Mouse (Mus musculus): Measurements from ENCODE around the gene Nrip2. TPM values are rescaled to one million over a fixed set of nuclear protein-coding genes. Genes with fewer than 3 reads are reported as not detected.
"Not testable (repeated sequence)": the region's sequence is repeated elsewhere in the genome, so short reads cannot be mapped to it uniquely, and the experiment has no call there.

The Nrip2 gene
- polyA plus RNA-seq, 1 experiment from 2014 or later: 4.7 TPM

- Histone ChIP-seq H3K9ac (ENCODE audit: low read depth, low read length) (peak overlapping the region; percentile 97), H3K4me1 (ENCODE audit: control insufficient read depth, low read depth, low read length) (peaks cover 38% of the 10 kb centered on the region), H3K4me2 (ENCODE audit: low read depth, low read length) (peak overlapping the region; percentile 76), H3K9me3 (replicated peaks; ENCODE audit: control insufficient read depth, low read length) (no peaks in the 10 kb centered on the region), H3K36me3 (ENCODE audit: control insufficient read depth, insufficient read depth) (peaks cover 28% of the 10 kb centered on the region), H3K27me3 (ENCODE audit: control insufficient read depth, insufficient read depth, low read depth, low read length) (no peaks in the 10 kb centered on the region), H3K4me3 (ENCODE audit: low read depth, low read length) (peak overlapping the region; percentile 99), H3K27ac (ENCODE audit: low read length) (peak overlapping the region; percentile 94)
- peak; percentile 28 for ATAC-seq (ENCODE audit: low read depth)
- WGBS (ENCODE audit: insufficient replicate concordance): 1% methylated on average over 42 of the region's 46 CpGs
Observed at GRCm38 (mm10) chr6:128363007-128363825, 35.9 kb upstream of the Nrip2 start.

DNA sequence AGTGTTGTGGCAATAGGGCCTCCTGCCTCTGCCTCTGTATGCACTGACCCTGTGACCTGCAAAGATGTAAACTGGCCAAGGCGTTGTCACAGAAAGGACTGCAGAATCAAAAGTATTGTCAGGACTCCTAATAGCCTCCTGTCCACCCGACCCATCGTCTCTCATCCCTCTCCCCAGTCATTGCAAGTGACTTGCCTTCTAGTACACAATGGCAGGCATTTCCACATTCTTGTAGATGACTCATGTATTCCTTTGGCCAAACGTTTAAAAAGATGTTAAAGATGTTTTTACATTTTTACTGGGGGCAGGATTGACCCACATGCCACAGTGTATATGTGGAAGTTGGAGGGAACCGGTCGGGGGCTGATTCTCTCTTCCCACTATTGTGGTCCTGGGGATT lies 34.4 kb upstream of the Nrip2 start:
- Histone ChIP-seq H3K9ac (ENCODE audit: low read depth, low read length) (no peak overlapping the region; the same call in 1 of the 2 replicates), H3K9me3 (replicated peaks; ENCODE audit: control insufficient read depth, low read length) (no peaks in the 10 kb centered on the region), H3K36me3 (ENCODE audit: control insufficient read depth, insufficient read depth) (peaks cover 29% of the 10 kb centered on the region), H3K27ac (ENCODE audit: low read length) (no peak overlapping the region), H3K4me1 (ENCODE audit: control insufficient read depth, low read depth, low read length) (peaks cover 36% of the 10 kb centered on the region), H3K4me3 (ENCODE audit: low read depth, low read length) (peak overlapping the region; percentile 16), H3K27me3 (ENCODE audit: control insufficient read depth, insufficient read depth, low read depth, low read length) (no peaks in the 10 kb centered on the region), H3K4me2 (ENCODE audit: low read depth, low read length) (0 out of 2 replicates have a peak overlapping the region, but pooled peaks have one; percentile 18)
- 69% methylated on average over 6 of the region's 6 CpGs for WGBS (ENCODE audit: insufficient replicate concordance)
- no peak for ATAC-seq (ENCODE audit: low read depth)

GRCm38 (mm10) chr6:128366466-128366865 lies 32.6 kb upstream of the Nrip2 start:
- Histone ChIP-seq H3K36me3 (ENCODE audit: control insufficient read depth, insufficient read depth) (peaks cover 37% of the 10 kb centered on the region), H3K9ac (ENCODE audit: low read depth, low read length) (no peak overlapping the region)
- 86% methylated on average over 5 of the region's 5 CpGs for WGBS (ENCODE audit: insufficient replicate concordance)

DNA sequence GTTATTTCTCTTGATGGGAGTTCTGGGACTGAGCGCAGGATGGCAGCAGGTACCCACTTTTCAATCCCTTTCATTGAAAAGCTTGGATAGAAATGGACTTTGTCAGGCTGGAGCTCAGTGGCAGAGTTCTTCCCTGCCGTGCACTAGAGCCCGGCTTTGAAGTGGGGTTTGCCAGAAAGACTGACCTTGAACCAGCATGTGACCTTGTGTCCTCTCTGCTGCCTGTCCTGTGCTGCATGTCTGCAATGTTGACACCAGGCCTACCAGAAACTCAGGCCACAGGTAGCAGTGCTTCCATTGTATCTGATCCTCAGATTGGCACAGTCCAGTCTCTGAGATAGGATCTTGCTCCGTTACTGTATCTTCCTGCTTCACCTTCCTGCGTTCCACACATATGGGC lies 29.1 kb upstream of the Nrip2 start:
- Histone ChIP-seq H3K4me1 (ENCODE audit: control insufficient read depth, low read depth, low read length) (peaks cover 2% of the 10 kb centered on the region), H3K9ac (ENCODE audit: low read depth, low read length) (no peak overlapping the region), H3K27me3 (ENCODE audit: control insufficient read depth, insufficient read depth, low read depth, low read length) (no peaks in the 10 kb centered on the region), H3K4me3 (ENCODE audit: low read depth, low read length) (no peak overlapping the region), H3K4me2 (ENCODE audit: low read depth, low read length) (no peak overlapping the region), H3K36me3 (ENCODE audit: control insufficient read depth, insufficient read depth) (peaks cover 71% of the 10 kb centered on the region), H3K9me3 (replicated peaks; ENCODE audit: control insufficient read depth, low read length) (no peaks in the 10 kb centered on the region), H3K27ac (ENCODE audit: low read length) (no peak overlapping the region)
- 78% methylated on average over 5 of the region's 5 CpGs for WGBS (ENCODE audit: insufficient replicate concordance)
- peak; percentile 73 for ATAC-seq (ENCODE audit: low read depth)

More at GRCm38 (mm10) chr6:128366466-128366865, 32.6 kb upstream of the Nrip2 start:
- Histone ChIP-seq H3K27me3 (ENCODE audit: control insufficient read depth, insufficient read depth, low read depth, low read length) (no peaks in the 10 kb centered on the region), H3K9me3 (replicated peaks; ENCODE audit: control insufficient read depth, low read length) (no peaks in the 10 kb centered on the region), H3K27ac (ENCODE audit: low read length) (no peak overlapping the region), H3K4me3 (ENCODE audit: low read depth, low read length) (no peak overlapping the region), H3K4me2 (ENCODE audit: low read depth, low read length) (no peak overlapping the region), H3K4me1 (ENCODE audit: control insufficient read depth, low read depth, low read length) (peaks cover 20% of the 10 kb centered on the region)
- ATAC-seq (ENCODE audit: low read depth): no peak

GRCm38 (mm10) chr6:128375192-128375591 lies 23.9 kb upstream of the Nrip2 start, which contains the start of the genes Tex52 and Gm44596:
Tex52 (plus strand) TSS chr6:128375456.
Gm44596 (plus strand) TSS chr6:128375503.
- Histone ChIP-seq H3K36me3 (ENCODE audit: control insufficient read depth, insufficient read depth) (peaks cover 44% of the 10 kb centered on the region), H3K4me1 (ENCODE audit: control insufficient read depth, low read depth, low read length) (no peaks in the 10 kb centered on the region), H3K27ac (ENCODE audit: low read length) (no peak within 1 kb of the TSS), H3K9me3 (replicated peaks; ENCODE audit: control insufficient read depth, low read length) (no peaks in the 10 kb centered on the region), H3K27me3 (ENCODE audit: control insufficient read depth, insufficient read depth, low read depth, low read length) (no peaks in the 10 kb centered on the region), H3K4me2 (ENCODE audit: low read depth, low read length) (no peak within 1 kb of the TSS), H3K9ac (ENCODE audit: low read depth, low read length) (no peak within 1 kb of the TSS), H3K4me3 (ENCODE audit: low read depth, low read length) (no peak within 1 kb of the TSS)
- ATAC-seq (ENCODE audit: low read depth): no peak
- WGBS (ENCODE audit: insufficient replicate concordance): 68% methylated on average over 6 of the region's 6 CpGs

- WGBS (ENCODE audit: insufficient replicate concordance): 79% methylated on average over 17 of the region's 17 CpGs
Observed at GRCm38 (mm10) chr6:128376371-128377085, 22.6 kb upstream of the Nrip2 start.

DNA sequence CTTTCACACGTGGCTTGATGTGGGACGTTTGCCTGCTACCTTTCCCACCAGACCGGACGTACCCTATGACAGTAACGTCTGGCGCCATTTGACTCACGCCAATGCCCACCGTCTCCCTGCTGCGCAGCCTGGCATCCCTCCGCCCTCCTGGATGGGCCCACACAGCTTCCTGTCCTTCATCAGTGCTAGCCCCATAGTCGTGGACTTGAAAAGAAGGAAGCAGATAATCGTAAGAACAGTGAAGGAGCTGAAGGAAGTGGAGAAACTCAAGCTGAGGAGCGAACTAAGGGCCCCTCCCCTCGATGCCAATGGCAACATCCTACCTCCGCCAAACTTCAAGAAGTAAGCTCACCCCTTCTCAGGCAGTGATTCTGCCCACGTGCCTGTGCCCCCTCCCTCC lies 19.5 kb upstream of the Nrip2 start:
- no peak overlapping the region for H3K4me3 ChIP-seq (ENCODE audit: low read depth, low read length)
- H3K36me3 ChIP-seq (ENCODE audit: control insufficient read depth, insufficient read depth): peaks cover 3% of the 10 kb centered on the region; the same call in 1 of the 2 replicates
- no peak overlapping the region for H3K4me2 ChIP-seq (ENCODE audit: low read depth, low read length)
- no peaks in the 10 kb centered on the region for H3K9me3 ChIP-seq (replicated peaks; ENCODE audit: control insufficient read depth, low read length)
- no peak overlapping the region for H3K27ac ChIP-seq (ENCODE audit: low read length)
- H3K4me1 ChIP-seq (ENCODE audit: control insufficient read depth, low read depth, low read length): no peaks in the 10 kb centered on the region
- no peak for ATAC-seq (ENCODE audit: low read depth)
- 56% methylated on average over 16 of the region's 16 CpGs for WGBS (ENCODE audit: insufficient replicate concordance)
- no peaks in the 10 kb centered on the region for H3K27me3 ChIP-seq (ENCODE audit: control insufficient read depth, insufficient read depth, low read depth, low read length)
- H3K9ac ChIP-seq (ENCODE audit: low read depth, low read length): no peak overlapping the region

More at GRCm38 (mm10) chr6:128376371-128377085, 22.6 kb upstream of the Nrip2 start:
- ATAC-seq (ENCODE audit: low read depth): no peak
- no peaks in the 10 kb centered on the region for H3K9me3 ChIP-seq (replicated peaks; ENCODE audit: control insufficient read depth, low read length)
- H3K4me3 ChIP-seq (ENCODE audit: low read depth, low read length): no peak overlapping the region
- peaks cover 33% of the 10 kb centered on the region for H3K36me3 ChIP-seq (ENCODE audit: control insufficient read depth, insufficient read depth)
- no peaks in the 10 kb centered on the region for H3K4me1 ChIP-seq (ENCODE audit: control insufficient read depth, low read depth, low read length)
- no peaks in the 10 kb centered on the region for H3K27me3 ChIP-seq (ENCODE audit: control insufficient read depth, insufficient read depth, low read depth, low read length)
- H3K9ac ChIP-seq (ENCODE audit: low read depth, low read length): no peak overlapping the region
- no peak overlapping the region for H3K27ac ChIP-seq (ENCODE audit: low read length)
- no peak overlapping the region for H3K4me2 ChIP-seq (ENCODE audit: low read depth, low read length)

- not testable (repeated sequence) for ATAC-seq (ENCODE audit: low read depth); H3K9me3 ChIP-seq (replicated peaks; ENCODE audit: control insufficient read depth, low read length); H3K4me3 ChIP-seq (ENCODE audit: low read depth, low read length); H3K4me2 ChIP-seq (ENCODE audit: low read depth, low read length); H3K9ac ChIP-seq (ENCODE audit: low read depth, low read length); H3K4me1 ChIP-seq (ENCODE audit: control insufficient read depth, low read depth, low read length); H3K27ac ChIP-seq (ENCODE audit: low read length); H3K27me3 ChIP-seq (ENCODE audit: control insufficient read depth, insufficient read depth, low read depth, low read length); H3K36me3 ChIP-seq (ENCODE audit: control insufficient read depth, insufficient read depth)
- 6% methylated on average over 1 of the region's 1 CpGs for WGBS (ENCODE audit: insufficient replicate concordance)
Observed at GRCm38 (mm10) chr6:128380594-128381167, 18.4 kb upstream of the Nrip2 start.

Data from liver, embryonic 16.5 days (tissue).